Mouse (Mus musculus) intestine, postnatal 0 days (tissue): ENCODE measurements around the gene Hcrtr1. TPM values are rescaled to one million over a fixed set of nuclear protein-coding genes. Genes with fewer than 3 reads are reported as not detected.
A peak's percentile ranks its signal among the peaks of the same experiment; 100 is the strongest.

Source experiments
- ATAC-seq: fragments of 200-750 bp; cut with Nextera tagmentation; 2 replicates; pipeline ENCODE4 v1.8.0; 2017; ENCODE audit warnings: mild to moderate bottlenecking, moderate TSS enrichment, moderate library complexity
- H3K27ac ChIP-seq: fragments of 300-500 bp; sonication (generic); 2 replicates; pipeline ENCODE4 v1.5.1; 2014; ENCODE audit warnings: mild to moderate bottlenecking, low read depth, low read length, moderate library complexity
- H3K27me3 ChIP-seq: fragments of 300-500 bp; sonication (generic); replicated peaks from 2 replicates; pipeline ENCODE4 v1.6.1; 2014; ENCODE audit warnings: low read length, mixed read lengths; ENCODE audit not compliant: control insufficient read depth, insufficient read depth
- H3K36me3 ChIP-seq: fragments of 300-500 bp; sonication (generic); 2 replicates; pipeline ENCODE4 v1.6.1; 2014; ENCODE audit warnings: mild to moderate bottlenecking, moderate library complexity; ENCODE audit not compliant: control insufficient read depth, insufficient read depth
- H3K4me1 ChIP-seq: fragments of 300-500 bp; sonication (generic); replicated peaks from 2 replicates; pipeline ENCODE4 v1.6.1; 2014; ENCODE audit warnings: antibody characterized with exemption, low read length, mixed read lengths; ENCODE audit not compliant: control insufficient read depth, insufficient read depth
- H3K4me2 ChIP-seq: fragments of 300-500 bp; sonication (generic); replicated peaks from 2 replicates; pipeline ENCODE4 v1.6.1; 2014; ENCODE audit warnings: low read depth, mild to moderate bottlenecking, moderate library complexity
- H3K4me3 ChIP-seq: fragments of 300-500 bp; sonication (generic); 2 replicates; pipeline ENCODE4 v1.5.1; 2014; ENCODE audit warnings: low read depth, low read length
- H3K9ac ChIP-seq: fragments of 300-500 bp; sonication (generic); 2 replicates; pipeline ENCODE4 v1.6.1; 2014; ENCODE audit warnings: mild to moderate bottlenecking, low read depth, low read length
- H3K9me3 ChIP-seq: fragments of 300-500 bp; sonication (generic); 2 replicates; pipeline ENCODE4 v1.6.1; 2016; ENCODE audit warnings: mixed run types; ENCODE audit not compliant: control insufficient read depth
- CTCF ChIP-seq: sonication (generic); IDR thresholded peaks from 2 replicates; pipeline ENCODE4 v1.5.1; 2016; ENCODE audit warnings: low read depth, mild to moderate bottlenecking, control low read depth, antibody characterized with exemption, moderate library complexity
- WGBS: fragments of 180-500 bp; shearing (Covaris S2); extraction: QIAGEN DNeasy Blood & Tissue Kit; methylation state at CpG from one replicate; pipeline ENCODE4 v1.1.7; 2014; 5-methylcytosine and 5-hydroxymethylcytosine counted together
- polyA plus RNA-seq: library from polyadenylated mRNA; unstranded; fragments of >200 nt; fragmentation: Nextera tagmentation; extraction: Ambion mirVana; gene quantifications from 2 replicates; pipeline ENCODE4 v1.2.1, GENCODE M21; 2015

The Hcrtr1 gene
- polyA plus RNA-seq, 1 experiment from 2014 or later = 0.91 TPM

DNA sequence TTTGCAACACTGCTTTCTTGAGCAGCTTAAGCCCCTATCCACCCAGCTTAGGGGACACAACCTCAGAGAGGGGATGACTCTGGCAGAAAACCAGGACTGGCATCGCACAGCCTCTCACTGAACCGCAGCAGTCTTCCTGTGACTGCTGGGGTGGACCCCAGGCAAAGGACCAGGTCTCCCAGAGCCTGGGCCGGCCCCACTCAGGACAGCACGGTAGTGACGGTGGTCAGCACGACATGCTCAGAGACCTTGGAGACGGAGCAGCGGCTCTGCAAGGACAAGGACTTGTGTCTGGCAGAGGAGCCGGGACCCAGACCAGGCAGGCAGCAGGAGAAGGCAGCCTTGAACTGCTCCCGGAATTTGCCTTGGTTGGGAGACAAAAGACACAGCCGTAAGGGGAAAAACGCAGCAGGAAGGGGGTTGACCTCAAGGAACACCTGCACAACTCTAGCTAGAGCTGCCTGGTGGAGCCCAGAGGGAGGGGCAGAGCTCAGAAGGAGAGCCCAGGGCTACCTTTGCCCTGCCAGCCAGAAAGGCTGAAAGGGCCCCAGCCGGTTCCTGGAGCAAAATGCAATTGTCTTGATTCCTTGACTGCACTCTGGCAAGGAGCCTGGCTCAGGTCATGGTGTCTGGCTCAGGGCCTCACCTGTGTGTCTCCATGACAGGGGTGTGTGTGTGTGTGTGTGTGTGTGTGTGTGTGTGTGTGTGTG lies 8.4 kb downstream of the Hcrtr1 start:
- H3K4me1 ChIP-seq = peaks cover 19% of the 10 kb centered on the region; the same call in 1 of the 2 replicates
- H3K27me3 ChIP-seq = no peaks in the 10 kb centered on the region
- H3K9ac ChIP-seq = no peak overlapping the region; the same call in 1 of the 2 replicates
- peak overlapping the region; percentile 91 for H3K27ac ChIP-seq
- peak; percentile 86 for ATAC-seq
- WGBS = 35% methylated on average over 13 of the region's 13 CpGs
- H3K36me3 ChIP-seq = peaks cover 22% of the 10 kb centered on the region
- H3K4me2 ChIP-seq = peak overlapping the region; percentile 28
- TF ChIP-seq CTCF = no peak
- H3K4me3 ChIP-seq = no peak overlapping the region
- H3K9me3 ChIP-seq = no peaks in the 10 kb centered on the region

DNA sequence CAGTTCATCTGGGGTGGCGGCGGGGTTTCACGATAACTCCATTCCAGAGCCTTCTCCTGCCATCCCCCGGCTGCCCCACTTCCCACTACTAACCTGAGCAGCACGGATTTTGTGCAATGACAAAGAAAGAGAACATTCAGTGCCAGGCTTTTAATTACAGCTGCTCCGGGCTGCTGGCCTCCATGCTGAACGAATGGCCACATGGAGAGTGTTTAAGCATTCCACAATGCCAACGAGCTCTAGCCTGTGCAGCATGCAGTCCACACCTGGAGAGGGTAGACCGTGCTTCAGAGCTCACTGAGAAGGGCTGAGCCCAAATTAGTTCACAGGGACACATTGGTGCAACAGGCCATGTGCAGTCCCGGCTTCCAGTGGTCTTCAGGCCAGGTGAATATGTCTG lies 9.1 kb downstream of the Hcrtr1 start:
- Histone ChIP-seq H3K27ac (peak overlapping the region; percentile 91), H3K9me3 (no peaks in the 10 kb centered on the region), H3K27me3 (no peaks in the 10 kb centered on the region), H3K4me1 (peaks cover 16% of the 10 kb centered on the region; the same call in 1 of the 2 replicates), H3K4me3 (no peak overlapping the region), H3K4me2 (no peak overlapping the region), H3K36me3 (peaks cover 29% of the 10 kb centered on the region), H3K9ac (no peak overlapping the region)
- no peak for TF ChIP-seq CTCF
- no peak for ATAC-seq
- WGBS = 80% methylated on average over 10 of the region's 10 CpGs

DNA sequence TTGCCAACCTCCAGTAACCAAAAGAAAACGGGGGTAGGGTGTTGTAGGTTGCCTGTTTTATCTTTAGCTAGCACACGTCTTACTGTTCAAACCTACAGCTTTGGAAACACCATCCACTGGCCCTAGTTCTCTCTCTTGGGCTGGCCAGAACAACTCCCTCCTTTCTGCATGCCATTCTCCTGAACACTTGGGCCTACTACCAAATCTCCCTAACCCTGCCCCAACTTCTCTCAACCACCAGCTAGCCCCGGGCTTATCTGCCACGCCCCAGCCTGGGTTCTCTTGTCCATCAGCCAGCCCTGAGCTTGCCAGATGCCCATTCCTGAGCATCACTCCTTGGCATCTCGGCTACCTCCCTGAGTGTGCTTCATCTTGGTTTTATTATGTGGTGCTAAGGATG lies 10.3 kb downstream of the Hcrtr1 start:
- Histone ChIP-seq H3K9me3 (no peaks in the 10 kb centered on the region), H3K27ac (peak overlapping the region; percentile 91; the same call in 1 of the 2 replicates), H3K4me1 (peaks cover 14% of the 10 kb centered on the region; the same call in 1 of the 2 replicates), H3K4me3 (no peak overlapping the region), H3K27me3 (no peaks in the 10 kb centered on the region), H3K4me2 (no peak overlapping the region), H3K9ac (no peak overlapping the region), H3K36me3 (peaks cover 41% of the 10 kb centered on the region)
- TF ChIP-seq CTCF = no peak
- 75% methylated on average over 5 of the region's 5 CpGs for whole genome bisulfite sequencing
- ATAC-seq = no peak

DNA sequence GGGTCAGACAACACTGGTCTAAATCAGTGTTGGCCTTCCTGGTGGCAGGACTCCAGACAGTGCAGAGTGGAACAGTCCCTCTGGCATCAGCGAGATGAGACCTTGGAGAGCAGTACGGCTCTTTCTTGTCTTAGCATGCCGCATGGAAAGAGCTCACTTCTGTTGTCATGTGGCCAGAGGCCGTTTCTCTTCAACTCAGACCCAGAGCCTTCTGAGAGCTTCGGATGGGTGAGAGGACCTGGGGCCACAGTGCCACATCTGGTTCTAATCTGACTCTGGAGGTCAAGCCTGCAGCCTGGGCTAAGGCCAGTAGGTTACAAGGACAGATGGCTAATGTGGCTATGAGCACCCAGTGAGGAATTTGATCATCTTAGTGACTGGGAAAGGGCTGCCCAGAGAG lies 13.2 kb downstream of the Hcrtr1 start:
- Histone ChIP-seq H3K4me2 (no peak overlapping the region), H3K36me3 (peaks cover 68% of the 10 kb centered on the region), H3K9ac (no peak overlapping the region), H3K27ac (no peak overlapping the region; the same call in 1 of the 2 replicates), H3K27me3 (no peaks in the 10 kb centered on the region), H3K9me3 (no peaks in the 10 kb centered on the region), H3K4me3 (no peak overlapping the region), H3K4me1 (peaks cover 6% of the 10 kb centered on the region; the same call in 1 of the 2 replicates)
- no peak for ATAC-seq
- WGBS = 79% methylated on average over 5 of the region's 5 CpGs
- TF ChIP-seq CTCF = no peak

DNA sequence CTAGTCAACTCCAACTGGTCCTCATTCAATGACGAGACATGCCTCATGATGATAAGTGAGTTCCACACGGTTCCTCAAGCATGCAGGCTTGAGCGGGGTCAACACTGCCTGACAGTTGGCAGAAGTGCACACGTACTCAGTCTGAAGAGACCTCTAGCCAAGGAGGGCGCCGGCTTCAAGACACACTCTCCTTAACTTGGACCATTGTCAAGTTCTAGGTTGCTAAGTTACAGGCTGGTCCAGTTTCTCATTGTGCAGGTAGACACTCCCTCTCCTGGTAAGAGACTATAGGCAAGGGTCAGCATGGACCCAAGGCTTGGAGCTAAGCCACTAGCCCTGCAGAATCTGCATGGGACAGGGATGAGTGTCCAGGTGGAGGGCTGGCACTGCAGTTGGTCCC lies 14.0 kb downstream of the Hcrtr1 start:
- Histone ChIP-seq H3K4me1 (peaks cover 6% of the 10 kb centered on the region; the same call in 1 of the 2 replicates), H3K9me3 (no peaks in the 10 kb centered on the region), H3K4me3 (no peak overlapping the region), H3K36me3 (peaks cover 68% of the 10 kb centered on the region), H3K9ac (no peak overlapping the region), H3K27me3 (no peaks in the 10 kb centered on the region), H3K4me2 (no peak overlapping the region), H3K27ac (no peak overlapping the region)
- no peak for ATAC-seq
- no peak for TF ChIP-seq CTCF
- WGBS = 88% methylated on average over 6 of the region's 6 CpGs

DNA sequence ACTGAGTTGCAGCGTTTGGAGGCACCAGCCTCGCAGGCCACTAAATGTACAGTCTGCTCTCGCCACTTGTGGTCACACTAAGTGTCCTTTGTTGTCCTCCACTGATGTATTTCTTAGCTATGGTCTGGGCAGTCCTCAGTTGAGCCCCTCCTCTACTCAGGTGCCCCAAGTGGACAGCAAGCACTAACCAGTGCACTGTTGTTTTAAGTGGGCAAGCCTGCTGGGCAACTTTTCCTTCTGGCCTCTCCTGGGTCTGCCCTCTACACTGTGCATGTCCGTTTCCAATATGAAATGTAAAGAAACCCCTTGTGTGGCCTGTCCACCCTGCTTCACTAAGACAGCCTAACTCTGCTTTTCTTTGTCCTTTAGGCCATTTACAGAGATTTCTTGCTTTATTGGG lies 15.0 kb downstream of the Hcrtr1 start:
- no peaks in the 10 kb centered on the region for H3K9me3 ChIP-seq
- no peak overlapping the region for H3K9ac ChIP-seq
- no peak for ATAC-seq
- TF ChIP-seq CTCF = no peak
- peaks cover 68% of the 10 kb centered on the region for H3K36me3 ChIP-seq
- H3K27ac ChIP-seq = no peak overlapping the region
- 83% methylated on average over 4 of the region's 4 CpGs for WGBS
- H3K27me3 ChIP-seq = no peaks in the 10 kb centered on the region
- 0 out of 2 replicates have a peak, but pooled peaks cover 2% of the 10 kb centered on the region for H3K4me1 ChIP-seq
- no peak overlapping the region for H3K4me3 ChIP-seq
- no peak overlapping the region for H3K4me2 ChIP-seq
